Mouse (Mus musculus): Measurements from ENCODE around the gene Gm13124. TPM values are rescaled to one million over a fixed set of nuclear protein-coding genes. Genes with fewer than 3 reads are reported as not detected.
"Not testable (repeated sequence)": the region's sequence is repeated elsewhere in the genome, so short reads cannot be mapped to it uniquely, and the experiment has no call there.

The Gm13124 gene
- polyA plus RNA-seq (2014; fragmentation: Nextera tagmentation; extraction: Ambion mirVana), result not detected in 2 replicates

- Histone ChIP-seq H3K27ac (ENCODE audit: low read depth, low read length) (no peak within 1 kb of the TSS), H3K4me3 (ENCODE audit: low read depth, low read length) (no peak within 1 kb of the TSS), H3K9me3 (ENCODE audit: control insufficient read depth, low read length) (peaks cover 14% of the 10 kb centered on the region), H3K36me3 (ENCODE audit: control insufficient read depth, insufficient read depth, low read length) (no peaks in the 10 kb centered on the region), H3K4me2 (replicated peaks; ENCODE audit: low read depth, low read length) (no peak within 1 kb of the TSS), H3K9ac (ENCODE audit: low read depth, low read length) (no peak within 1 kb of the TSS), H3K4me1 (replicated peaks; ENCODE audit: control insufficient read depth, insufficient read depth, low read length) (no peaks in the 10 kb centered on the region), H3K27me3 (ENCODE audit: control insufficient read depth, insufficient read depth, low read length) (no peaks in the 10 kb centered on the region)
- 81% methylated on average over 1 of the region's 1 CpGs for WGBS
- ATAC-seq (ENCODE audit: low FRiP score) (no peak), DNase-seq (ENCODE audit: low spot score) (no peak)
These were observed at the start of gene Gm13124 for GRCm38 (mm10) chr4:144565034-144565433. Gm13124 (minus strand) TSS chr4:144565134.

- ATAC-seq (ENCODE audit: low FRiP score), result no peak
- no peaks in the 10 kb centered on the region for H3K27me3 ChIP-seq (ENCODE audit: control insufficient read depth, insufficient read depth, low read length)
- H3K4me1 ChIP-seq (replicated peaks; ENCODE audit: control insufficient read depth, insufficient read depth, low read length), result no peaks in the 10 kb centered on the region
- H3K27ac ChIP-seq (ENCODE audit: low read depth, low read length), result no peak overlapping the region
- no peak overlapping the region for H3K4me3 ChIP-seq (ENCODE audit: low read depth, low read length)
- no peaks in the 10 kb centered on the region for H3K36me3 ChIP-seq (ENCODE audit: control insufficient read depth, insufficient read depth, low read length)
- H3K9me3 ChIP-seq (ENCODE audit: control insufficient read depth, low read length), result no peaks in the 10 kb centered on the region; the same call in 1 of the 2 replicates
- H3K4me2 ChIP-seq (replicated peaks; ENCODE audit: low read depth, low read length), result no peak overlapping the region
- no peak overlapping the region for H3K9ac ChIP-seq (ENCODE audit: low read depth, low read length)
- WGBS, result 78% methylated on average over 1 of the region's 1 CpGs
- DNase-seq (ENCODE audit: low spot score), result no peak
These were observed 49.7 kb upstream of the Gm13124 start for GRCm38 (mm10) chr4:144614586-144614985.

- Histone ChIP-seq H3K4me1 (replicated peaks; ENCODE audit: control insufficient read depth, insufficient read depth, low read length) (no peaks in the 10 kb centered on the region), H3K27me3 (ENCODE audit: control insufficient read depth, insufficient read depth, low read length) (no peaks in the 10 kb centered on the region), H3K4me2 (replicated peaks; ENCODE audit: low read depth, low read length) (no peak within 1 kb of the TSS), H3K9me3 (ENCODE audit: control insufficient read depth, low read length) (no peaks in the 10 kb centered on the region; the same call in 1 of the 2 replicates), H3K36me3 (ENCODE audit: control insufficient read depth, insufficient read depth, low read length) (no peaks in the 10 kb centered on the region), H3K27ac (ENCODE audit: low read depth, low read length) (no peak within 1 kb of the TSS), H3K9ac (ENCODE audit: low read depth, low read length) (no peak within 1 kb of the TSS), H3K4me3 (ENCODE audit: low read depth, low read length) (no peak within 1 kb of the TSS)
- WGBS, result 75% methylated on average over 1 of the region's 1 CpGs
- ATAC-seq (ENCODE audit: low FRiP score) (no peak), DNase-seq (ENCODE audit: low spot score) (no peak)
These were observed 48.5 kb upstream of the Gm13124 start, which contains the start of gene Aadacl4 for GRCm38 (mm10) chr4:144613407-144613806. Aadacl4 (plus strand) TSS chr4:144613707.

- Histone ChIP-seq H3K9me3 (ENCODE audit: control insufficient read depth, low read length) (no peaks in the 10 kb centered on the region), H3K36me3 (ENCODE audit: control insufficient read depth, insufficient read depth, low read length) (no peaks in the 10 kb centered on the region), H3K4me3 (ENCODE audit: low read depth, low read length) (no peak overlapping the region), H3K27ac (ENCODE audit: low read depth, low read length) (no peak overlapping the region), H3K9ac (ENCODE audit: low read depth, low read length) (no peak overlapping the region), H3K27me3 (ENCODE audit: control insufficient read depth, insufficient read depth, low read length) (no peaks in the 10 kb centered on the region), H3K4me1 (replicated peaks; ENCODE audit: control insufficient read depth, insufficient read depth, low read length) (no peaks in the 10 kb centered on the region), H3K4me2 (replicated peaks; ENCODE audit: low read depth, low read length) (no peak overlapping the region)
- ATAC-seq (ENCODE audit: low FRiP score), result no peak
- no peak for DNase-seq (ENCODE audit: low spot score)
These were observed 27.9 kb upstream of the Gm13124 start for GRCm38 (mm10) chr4:144592790-144593189.

GRCm38 (mm10) chr4:144586207-144586606 lies 21.3 kb upstream of the Gm13124 start:
- H3K27ac ChIP-seq (ENCODE audit: low read depth, low read length); H3K36me3 ChIP-seq (ENCODE audit: control insufficient read depth, insufficient read depth, low read length); H3K27me3 ChIP-seq (ENCODE audit: control insufficient read depth, insufficient read depth, low read length); DNase-seq (ENCODE audit: low spot score); H3K4me3 ChIP-seq (ENCODE audit: low read depth, low read length); H3K9ac ChIP-seq (ENCODE audit: low read depth, low read length); H3K4me2 ChIP-seq (replicated peaks; ENCODE audit: low read depth, low read length); H3K4me1 ChIP-seq (replicated peaks; ENCODE audit: control insufficient read depth, insufficient read depth, low read length); H3K9me3 ChIP-seq (ENCODE audit: control insufficient read depth, low read length): not testable (repeated sequence)
- peak; percentile 43; the same call in 1 of the 2 replicates for ATAC-seq (ENCODE audit: low FRiP score)
- 82% methylated on average over 12 of the region's 16 CpGs for WGBS

GRCm38 (mm10) chr4:144567752-144568151 lies 2.8 kb upstream of the Gm13124 start:
- Histone ChIP-seq H3K27me3 (ENCODE audit: control insufficient read depth, insufficient read depth, low read length) (no peaks in the 10 kb centered on the region), H3K4me2 (replicated peaks; ENCODE audit: low read depth, low read length) (no peak overlapping the region), H3K9me3 (ENCODE audit: control insufficient read depth, low read length) (peaks cover 7% of the 10 kb centered on the region), H3K4me1 (replicated peaks; ENCODE audit: control insufficient read depth, insufficient read depth, low read length) (no peaks in the 10 kb centered on the region), H3K4me3 (ENCODE audit: low read depth, low read length) (no peak overlapping the region), H3K9ac (ENCODE audit: low read depth, low read length) (no peak overlapping the region), H3K27ac (ENCODE audit: low read depth, low read length) (no peak overlapping the region), H3K36me3 (ENCODE audit: control insufficient read depth, insufficient read depth, low read length) (no peaks in the 10 kb centered on the region)
- ATAC-seq (ENCODE audit: low FRiP score) (no peak), DNase-seq (ENCODE audit: low spot score) (no peak)

- WGBS, result 69% methylated on average over 2 of the region's 2 CpGs
- ATAC-seq (ENCODE audit: low FRiP score) (no peak), DNase-seq (ENCODE audit: low spot score) (no peak)
These were observed 3.7 kb downstream of the Gm13124 start for GRCm38 (mm10) chr4:144561205-144561604.

GRCm38 (mm10) chr4:144559792-144560191 lies 5.1 kb downstream of the Gm13124 start:
- peak; percentile 0 for DNase-seq (ENCODE audit: low spot score)
- H3K4me1 ChIP-seq (replicated peaks; ENCODE audit: control insufficient read depth, insufficient read depth, low read length), result no peaks in the 10 kb centered on the region
- peaks cover 16% of the 10 kb centered on the region for H3K9me3 ChIP-seq (ENCODE audit: control insufficient read depth, low read length)

More at GRCm38 (mm10) chr4:144561205-144561604, 3.7 kb downstream of the Gm13124 start:
- H3K4me1 ChIP-seq (replicated peaks; ENCODE audit: control insufficient read depth, insufficient read depth, low read length), result no peaks in the 10 kb centered on the region
- no peaks in the 10 kb centered on the region for H3K36me3 ChIP-seq (ENCODE audit: control insufficient read depth, insufficient read depth, low read length)
- H3K27me3 ChIP-seq (ENCODE audit: control insufficient read depth, insufficient read depth, low read length), result no peaks in the 10 kb centered on the region
- no peak overlapping the region for H3K4me2 ChIP-seq (replicated peaks; ENCODE audit: low read depth, low read length)
- no peak overlapping the region for H3K27ac ChIP-seq (ENCODE audit: low read depth, low read length)
- H3K9ac ChIP-seq (ENCODE audit: low read depth, low read length), result no peak overlapping the region
- H3K4me3 ChIP-seq (ENCODE audit: low read depth, low read length), result no peak overlapping the region
- H3K9me3 ChIP-seq (ENCODE audit: control insufficient read depth, low read length), result peaks cover 16% of the 10 kb centered on the region

GRCm38 (mm10) chr4:144551156-144551555 lies 13.8 kb downstream of the Gm13124 start:
- ATAC-seq (ENCODE audit: low FRiP score), result no peak
- no peaks in the 10 kb centered on the region for H3K27me3 ChIP-seq (ENCODE audit: control insufficient read depth, insufficient read depth, low read length)
- 0 out of 2 replicates have a peak, but pooled peaks cover 3% of the 10 kb centered on the region for H3K9me3 ChIP-seq (ENCODE audit: control insufficient read depth, low read length)

More at GRCm38 (mm10) chr4:144559792-144560191, 5.1 kb downstream of the Gm13124 start:
- no peak overlapping the region for H3K4me2 ChIP-seq (replicated peaks; ENCODE audit: low read depth, low read length)
- no peaks in the 10 kb centered on the region for H3K36me3 ChIP-seq (ENCODE audit: control insufficient read depth, insufficient read depth, low read length)
- H3K27me3 ChIP-seq (ENCODE audit: control insufficient read depth, insufficient read depth, low read length), result no peaks in the 10 kb centered on the region
- no peak overlapping the region for H3K9ac ChIP-seq (ENCODE audit: low read depth, low read length)
- no peak overlapping the region for H3K4me3 ChIP-seq (ENCODE audit: low read depth, low read length)
- no peak overlapping the region for H3K27ac ChIP-seq (ENCODE audit: low read depth, low read length)
- no peak for ATAC-seq (ENCODE audit: low FRiP score)

More at GRCm38 (mm10) chr4:144551156-144551555, 13.8 kb downstream of the Gm13124 start:
- DNase-seq (ENCODE audit: low spot score), result no peak
- Histone ChIP-seq H3K9ac (ENCODE audit: low read depth, low read length) (no peak overlapping the region), H3K36me3 (ENCODE audit: control insufficient read depth, insufficient read depth, low read length) (no peaks in the 10 kb centered on the region), H3K27ac (ENCODE audit: low read depth, low read length) (no peak overlapping the region), H3K4me2 (replicated peaks; ENCODE audit: low read depth, low read length) (no peak overlapping the region), H3K4me1 (replicated peaks; ENCODE audit: control insufficient read depth, insufficient read depth, low read length) (no peaks in the 10 kb centered on the region), H3K4me3 (ENCODE audit: low read depth, low read length) (no peak overlapping the region)

Data from hindbrain, embryonic 11.5 days (tissue).